Mouse (Mus musculus): ENCODE results near the gene Klf4.

Klf4 gene

DNA sequence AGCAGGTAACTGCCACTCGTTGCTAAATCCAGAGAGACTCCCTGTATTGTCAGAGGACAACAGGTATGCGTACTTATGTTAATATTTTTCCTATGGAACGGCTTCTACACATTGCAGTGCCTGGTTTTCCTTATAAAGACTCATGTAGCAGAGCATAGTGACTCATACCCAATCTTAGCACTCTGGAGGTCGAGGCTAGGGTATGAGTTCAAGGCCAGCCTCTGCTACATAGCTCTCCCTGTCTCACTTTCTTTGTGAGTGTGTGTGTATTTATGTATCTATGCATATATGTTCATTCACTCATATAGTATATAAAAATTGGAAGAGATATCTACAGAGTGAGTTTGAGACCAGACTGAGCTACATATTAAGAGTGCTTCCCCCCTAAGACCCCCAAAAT lies 8.3 kb downstream of the Klf4 start:
- DNase-seq (ENCODE audit: low spot score) = no peak

DNA sequence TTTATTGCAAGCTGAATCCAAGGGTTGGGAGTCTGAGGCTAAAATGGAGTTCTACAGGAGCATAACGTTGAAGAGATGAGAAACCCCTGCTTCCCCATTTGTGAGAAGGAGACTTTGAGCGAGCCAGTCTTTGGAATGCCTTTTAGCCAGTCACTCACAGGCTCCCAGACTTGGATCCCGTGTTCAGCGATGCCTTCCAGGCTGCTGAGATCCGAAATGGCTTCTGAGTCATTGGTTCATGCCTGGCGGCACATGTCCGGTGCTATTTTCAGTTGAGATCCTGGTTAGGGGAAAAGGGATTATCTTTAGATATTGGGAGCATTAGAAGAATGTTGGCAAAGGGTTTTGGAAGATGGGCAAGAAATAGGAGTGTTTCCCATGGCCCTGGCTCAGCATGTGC lies 14.8 kb downstream of the Klf4 start:
- DNase-seq (ENCODE audit: low spot score) = no peak

DNA sequence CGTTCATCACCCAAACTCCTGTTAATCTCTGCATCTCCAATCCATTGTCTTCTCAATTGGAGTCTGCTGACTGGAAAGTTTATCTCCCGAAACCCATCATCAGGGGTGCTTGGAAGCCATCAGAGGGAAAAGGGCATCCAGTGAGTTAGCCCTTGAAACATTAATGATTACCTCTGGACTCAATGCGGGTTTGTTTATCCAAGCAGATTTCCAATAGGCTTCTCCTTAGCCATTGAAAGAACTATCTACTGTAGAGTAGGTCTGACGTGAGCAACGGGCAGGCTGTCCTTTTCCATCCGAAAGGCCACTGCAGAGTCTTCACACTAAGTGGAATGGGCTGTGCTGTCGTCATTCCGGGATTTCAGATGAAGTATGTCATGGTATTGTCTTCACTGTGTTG lies 16.2 kb downstream of the Klf4 start:
- no peak for DNase-seq (ENCODE audit: low spot score)

DNA sequence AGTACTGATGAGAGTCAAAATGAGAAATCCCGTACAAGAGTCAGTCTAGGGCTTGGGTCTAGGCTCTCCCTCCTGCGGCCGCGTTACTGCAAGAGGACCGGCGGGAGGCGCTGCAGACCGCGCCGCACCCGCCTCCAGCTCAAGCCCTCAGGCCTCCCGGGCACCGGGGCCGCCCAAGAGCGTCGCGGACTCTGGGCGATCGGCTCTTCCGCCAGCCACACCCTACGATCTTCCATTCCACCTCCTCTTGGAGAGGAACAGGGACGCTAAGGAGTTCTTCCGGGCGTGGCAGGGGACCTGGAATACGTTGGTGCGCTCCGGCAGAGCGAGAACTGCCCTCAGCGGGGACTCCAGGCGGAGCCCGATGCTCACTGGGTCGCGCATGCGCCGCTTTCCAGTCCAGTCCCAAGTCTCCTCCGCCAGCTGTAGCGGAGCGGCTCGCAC lies 17.5 kb downstream of the Klf4 start:
- DNase-seq (ENCODE audit: low spot score) = peak; percentile 84

DNA sequence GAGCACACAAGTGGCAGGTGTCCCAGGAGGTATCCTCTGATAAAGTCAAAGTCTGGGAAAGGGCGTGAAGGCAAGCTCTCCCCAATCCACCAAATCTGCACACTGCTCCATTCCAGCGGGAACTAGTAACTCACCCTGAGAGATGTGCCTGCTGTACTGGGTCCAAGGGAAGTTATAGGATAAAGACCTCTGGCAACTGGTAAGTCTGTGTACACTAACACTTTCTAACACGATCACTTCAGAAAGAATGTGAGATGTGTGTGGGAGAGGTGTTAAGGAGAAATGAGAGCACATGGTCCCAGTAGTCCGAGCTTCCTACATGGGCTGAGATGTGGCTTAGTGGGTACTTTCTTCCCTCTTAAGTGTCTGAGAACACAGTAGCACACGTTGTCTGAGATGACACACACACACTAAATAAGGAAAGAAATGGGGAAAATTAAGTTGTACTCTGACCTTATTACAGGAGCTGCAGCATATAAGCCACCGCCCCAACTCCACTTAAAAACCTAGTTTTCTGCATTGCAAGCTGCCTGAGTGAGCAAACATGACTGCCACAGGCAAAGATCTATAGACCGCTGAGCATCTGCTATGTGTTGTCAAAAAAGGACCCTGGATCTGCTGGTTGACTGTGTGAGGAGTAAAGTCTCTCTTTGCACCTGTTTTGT lies 18.5 kb downstream of the Klf4 start:
- no peak for DNase-seq (ENCODE audit: low spot score)

DNA sequence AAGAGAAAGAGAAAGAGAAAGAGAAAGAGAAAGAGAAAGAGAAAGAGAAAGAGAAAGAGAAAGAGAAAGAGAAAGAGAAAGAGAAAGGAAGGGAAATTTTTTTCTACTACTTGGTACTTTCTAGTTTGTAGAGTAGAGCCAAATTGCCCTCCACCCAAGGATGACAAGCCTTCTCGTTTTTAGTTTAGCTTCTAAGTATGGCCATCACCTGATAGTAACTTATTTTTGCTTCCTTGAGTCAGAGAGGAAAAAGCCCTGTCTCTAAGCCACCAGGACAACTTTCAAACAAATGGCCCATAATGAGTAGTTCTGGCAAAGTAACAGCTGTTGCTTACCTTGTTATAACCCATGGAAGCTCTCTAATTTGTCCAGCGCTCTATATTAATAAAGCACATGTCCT lies 20.9 kb downstream of the Klf4 start:
- DNase-seq (ENCODE audit: low spot score) = no peak

DNA sequence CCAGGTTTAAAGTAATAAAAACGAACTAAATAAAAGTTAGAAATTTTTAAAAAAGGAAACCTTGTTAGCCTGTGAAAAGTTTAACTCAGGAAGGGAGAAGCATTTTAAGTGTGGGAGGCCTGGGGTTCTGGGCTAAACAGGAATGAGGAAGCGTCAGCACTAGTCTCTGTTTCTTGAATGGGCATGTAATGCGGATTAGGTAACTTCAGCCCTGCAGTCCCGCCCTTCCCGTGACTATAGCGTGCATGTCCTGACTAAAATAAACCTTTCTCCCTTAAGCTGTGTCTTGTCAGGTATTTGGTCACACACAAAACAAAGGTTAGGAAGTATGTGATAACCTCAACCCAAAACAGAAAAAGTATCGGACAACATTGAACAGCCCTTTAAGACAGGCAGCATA lies 23.6 kb downstream of the Klf4 start:
- no peak for DNase-seq (ENCODE audit: low spot score)

DNA sequence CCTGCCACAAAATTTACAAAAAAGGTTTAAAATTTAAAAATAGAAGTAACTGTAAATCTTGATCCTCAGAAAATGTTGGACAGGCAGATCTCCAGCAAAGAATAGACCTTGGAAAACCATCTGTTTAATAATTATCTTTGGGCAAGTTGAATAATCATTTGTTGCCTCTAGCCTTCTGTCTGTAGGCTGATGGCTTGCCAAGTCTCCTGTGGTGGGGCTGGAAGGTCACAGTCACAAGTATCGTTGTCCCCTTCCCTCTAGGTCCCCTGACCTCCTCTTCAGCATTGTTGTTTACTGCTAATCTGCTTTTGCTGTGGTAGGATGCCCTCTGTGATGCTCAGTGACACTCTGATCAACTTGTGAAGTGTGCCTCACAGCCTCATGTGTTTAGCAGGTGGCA lies 33.6 kb downstream of the Klf4 start:
- no peak for DNase-seq (ENCODE audit: low spot score)

DNA sequence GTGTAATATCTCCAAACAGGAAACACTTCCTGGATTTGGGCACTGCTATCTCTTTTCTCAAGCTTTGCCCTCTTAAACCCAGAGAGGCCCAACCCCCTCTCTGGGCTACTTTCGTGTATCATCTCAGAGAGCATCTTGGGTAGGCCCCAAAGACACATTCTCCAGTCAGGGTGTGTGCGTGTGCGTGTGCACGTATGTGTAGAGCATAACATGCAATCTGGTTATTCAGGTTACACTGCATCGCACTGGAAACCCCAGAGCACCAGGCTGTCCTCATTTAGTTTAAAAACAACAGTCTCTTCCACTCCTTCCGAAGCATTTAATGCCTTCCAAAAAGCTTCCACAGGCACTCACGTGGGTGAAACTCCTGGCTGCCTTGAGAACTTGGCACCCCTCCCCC lies 35.9 kb downstream of the Klf4 start:
- DNase-seq (ENCODE audit: low spot score) = no peak

DNA sequence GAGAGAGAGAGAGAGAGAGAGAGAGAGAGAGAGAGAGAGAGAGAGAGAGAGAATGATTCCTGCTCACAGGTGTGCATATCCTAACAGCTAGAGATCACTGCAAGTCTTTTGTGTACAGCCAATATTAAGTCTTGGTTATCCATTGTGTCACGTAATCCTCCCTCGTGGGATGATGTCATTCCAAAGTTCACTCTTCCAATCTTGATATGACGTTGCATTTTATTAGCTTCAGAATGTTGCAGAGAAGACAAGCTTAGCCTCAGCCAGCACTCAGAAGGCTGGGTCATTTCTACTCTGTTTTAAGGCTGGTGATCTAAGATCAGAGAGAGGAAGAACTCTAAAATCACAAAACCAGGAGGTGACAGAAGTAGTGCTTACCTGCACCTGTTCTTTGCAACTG lies 39.0 kb downstream of the Klf4 start:
- DNase-seq (ENCODE audit: low spot score) = no peak

DNA sequence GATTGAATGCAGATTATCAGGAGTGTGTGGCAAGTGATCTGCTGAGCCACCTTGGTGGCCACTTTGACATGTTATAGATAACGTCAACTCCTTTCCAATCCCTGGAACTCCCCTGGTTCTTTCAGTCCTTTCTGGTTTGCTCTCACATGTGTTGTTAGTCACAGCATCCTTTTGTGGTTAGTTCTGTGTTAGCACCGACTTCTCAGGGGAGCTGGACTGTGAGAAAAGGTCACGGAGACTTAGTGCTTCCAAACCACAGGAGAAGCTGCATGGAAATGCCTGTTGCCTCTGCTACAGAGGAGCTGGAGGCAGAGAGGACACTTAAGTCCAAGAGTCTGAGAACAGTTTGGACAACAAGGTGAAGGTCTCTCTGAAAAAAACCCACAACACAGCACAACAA lies 42.9 kb downstream of the Klf4 start:
- DNase-seq (ENCODE audit: low spot score) = no peak

DNA sequence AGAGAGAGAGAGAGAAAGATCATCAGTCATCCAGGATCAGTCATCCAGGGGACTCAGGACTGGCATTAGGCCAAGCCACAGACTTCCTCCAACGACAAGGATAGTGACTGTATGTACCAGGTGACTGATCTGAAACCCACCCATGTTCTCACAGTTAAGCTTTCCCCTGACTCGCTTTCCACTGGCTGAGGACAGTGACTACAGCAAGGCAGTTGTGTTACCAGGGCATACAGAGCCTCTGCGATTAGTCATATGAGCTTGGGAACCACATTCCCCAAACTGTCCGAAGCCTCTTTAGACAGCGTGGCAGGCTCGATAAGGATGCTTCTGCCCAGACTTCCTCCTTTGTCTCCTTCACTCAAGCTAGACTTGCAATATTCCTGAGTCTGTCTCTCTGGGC lies 43.7 kb downstream of the Klf4 start:
- no peak for DNase-seq (ENCODE audit: low spot score)

DNA sequence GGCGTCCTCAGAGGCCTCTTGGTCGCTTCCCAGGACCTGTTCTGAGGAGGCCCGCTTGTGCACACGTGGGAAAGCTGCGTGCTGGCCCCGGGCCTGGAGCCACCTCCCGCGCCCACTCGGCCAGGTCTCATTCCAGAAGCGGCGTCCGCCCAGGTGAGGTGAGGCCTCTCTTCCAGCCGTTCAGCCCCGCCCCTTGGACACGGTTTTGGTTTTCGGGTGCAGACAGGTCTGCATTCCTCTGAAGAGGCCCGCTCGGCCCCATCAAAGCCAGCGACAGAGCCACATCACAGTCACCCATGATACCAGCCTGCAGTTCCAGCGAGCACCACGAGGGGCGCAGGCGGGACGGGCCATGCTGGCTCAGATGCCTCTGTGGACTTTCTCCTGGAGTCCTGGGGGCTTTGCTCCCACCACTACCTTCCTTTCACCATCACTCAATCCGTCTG lies 51.9 kb downstream of the Klf4 start:
- DNase-seq (ENCODE audit: low spot score) = peak; percentile 85

DNA sequence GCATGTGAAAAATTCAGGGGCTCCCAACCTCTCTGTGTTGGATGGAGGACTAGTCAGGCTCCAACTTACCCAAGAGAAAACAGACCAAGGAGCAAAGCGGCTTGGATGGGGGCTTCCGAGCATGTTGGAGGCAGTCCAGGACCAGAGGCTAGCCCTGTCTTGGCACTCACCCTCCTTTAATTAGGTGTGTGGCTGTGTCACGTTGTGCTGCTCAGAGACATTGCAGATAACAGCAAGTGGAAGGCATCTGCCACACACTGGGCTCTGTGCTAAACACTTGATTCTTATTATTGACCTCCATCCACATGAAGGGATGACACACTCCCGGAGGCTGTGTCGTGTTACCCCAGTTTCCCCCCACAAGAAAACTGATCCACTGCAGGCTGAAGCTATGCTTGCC lies 53.9 kb downstream of the Klf4 start:
- DNase-seq (ENCODE audit: low spot score) = no peak

DNA sequence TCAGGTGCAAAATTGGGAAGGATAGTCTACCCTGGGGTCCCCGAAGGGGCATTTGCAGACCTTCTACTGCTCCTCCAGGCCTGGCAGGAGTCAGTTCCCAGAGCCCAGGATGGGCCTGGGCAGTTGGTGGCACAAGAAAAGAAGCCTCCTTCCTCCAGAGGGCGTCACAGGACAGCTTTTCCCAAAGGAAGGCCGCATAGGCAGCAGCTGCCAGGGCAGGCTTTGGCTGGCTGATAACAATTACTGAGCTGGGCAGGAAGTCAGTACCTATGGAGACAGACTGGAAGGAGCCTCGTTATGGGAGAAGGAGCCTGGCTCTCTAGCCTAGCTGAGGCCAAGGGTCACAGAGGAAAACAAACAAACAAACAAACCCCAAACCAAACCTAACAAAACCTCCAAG lies 54.3 kb downstream of the Klf4 start:
- peak; percentile 52 for DNase-seq (ENCODE audit: low spot score)

DNA sequence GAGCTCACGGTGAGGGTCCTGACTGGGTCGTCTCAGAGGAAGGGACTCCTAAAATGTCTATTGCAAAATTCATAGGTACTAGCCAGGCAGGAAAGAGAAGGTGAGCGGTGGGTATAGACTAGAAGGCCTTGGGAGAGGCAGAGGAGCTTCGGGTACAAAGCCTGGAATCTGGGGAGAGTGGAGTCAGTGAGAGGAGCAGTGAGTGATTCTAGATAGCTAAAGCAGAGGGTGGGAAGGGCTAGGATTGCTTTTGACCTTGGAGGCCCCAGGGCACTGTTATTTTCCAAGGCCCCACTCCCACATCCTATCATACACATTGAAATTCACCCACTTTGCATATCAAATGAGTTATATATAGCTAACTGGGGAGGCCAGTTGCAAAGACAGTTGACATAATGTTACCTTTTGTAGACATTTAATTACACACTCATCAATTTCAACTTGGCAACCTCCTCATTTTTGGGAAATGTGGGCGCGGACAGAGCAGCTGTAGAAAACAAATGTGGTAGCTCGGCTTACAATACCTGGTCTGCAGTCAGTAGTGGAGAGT lies 55.0 kb downstream of the Klf4 start:
- no peak for DNase-seq (ENCODE audit: low spot score)
